Mouse (Mus musculus) ES-Bruce4 (cell line): Measurements from ENCODE around the gene Dlx4.

Source experiments
- CTCF ChIP-seq: IDR thresholded peaks from one replicate; pipeline ENCODE4 v1.8.1; 2011; ENCODE audit warnings: low read depth, low read length
- EP300 ChIP-seq: IDR thresholded peaks from 2 replicates; pipeline ENCODE4 v1.6.1; 2011; ENCODE audit warnings: low read depth, low read length; ENCODE audit not compliant: insufficient read depth
- POLR2A ChIP-seq: IDR thresholded peaks from one replicate; pipeline ENCODE4 v1.8.1; 2011; ENCODE audit warnings: low read length; ENCODE audit not compliant: insufficient read depth

GRCm38 (mm10) chr11:95184561-95184960 lies 38.5 kb upstream of the Dlx4 start:
- TF ChIP-seq POLR2A (no peak), CTCF (no peak), EP300 (no peak)
